In the genomic region with DNA sequence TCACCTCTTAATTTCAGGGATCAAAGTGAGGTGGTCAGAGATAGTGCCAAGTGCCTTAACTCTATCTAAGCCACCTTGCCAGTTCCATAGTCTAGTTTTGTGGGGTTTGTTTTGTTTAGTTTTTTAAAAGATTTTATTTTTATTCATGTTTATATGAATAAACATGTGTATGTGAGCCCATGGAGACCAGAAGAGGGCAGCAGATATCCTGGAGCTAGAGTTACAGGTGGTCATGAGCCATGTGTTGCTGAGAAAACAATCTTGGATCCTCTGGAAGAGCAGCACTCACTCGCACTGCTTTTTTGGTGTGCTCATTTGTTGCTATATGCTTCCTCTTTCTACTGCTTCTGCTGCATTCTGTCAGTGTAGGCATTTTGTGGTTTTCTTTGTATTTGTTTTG, we compare ENCODE assay signal across 13 mouse cellular contexts.
DNase-seq lines count a peak whose midpoint lies in the region; ATAC-seq and TF ChIP-seq lines count a peak whose summit lies in the region.
"Had no signal": no experiment of that assay in that cellular context is flagged by ENCODE, and none has a peak within 500 bp of the region (broad histone marks: within the 10 kb centered on the region; RNA-seq: fewer than 3 reads in every experiment).

No protein-coding gene starts in this region.

- in situ Hi-C loops in Patski (cut with MboI; ENCODE audit: low pct_unique_long_range_greater_than_20kb): no loop called here

- DNase-seq in forebrain, postnatal 0 days: no peak
- DNase-seq in layer of hippocampus, adult 9-11 months: peak; percentile 5
- no peak for DNase-seq in layer of hippocampus, postnatal 10 days (ENCODE audit: low spot score in 2 of 2)
- DNase-seq in A20 (ENCODE audit: low read depth, low spot score): peak; percentile 41
- no peak for DNase-seq in Patski (ENCODE audit: low read depth, low spot score)
- DNase-seq in urinary bladder, postnatal 14 days (ENCODE audit: low spot score): no peak
- DNase-seq in thymus, postnatal 14 days: no peak
- DNase-seq: heart, adult 11 months; heart, postnatal 36 days had no signal

- H3K27me3 ChIP-seq in forebrain, postnatal 0 days (ENCODE audit: insufficient read depth, low read length): no peaks in the 10 kb centered on the region
- no peaks in the 10 kb centered on the region for H3K27me3 ChIP-seq in forebrain, embryonic 13.5 days
- H3K27me3 ChIP-seq in Patski: no peaks in the 10 kb centered on the region
- H3K27me3 ChIP-seq: embryonic facial prominence, embryonic 15.5 days; limb, embryonic 15.5 days had no signal

- POLR2A ChIA-PET in Patski (lab: Charles Lee): no interaction called here

- peak; percentile 34; the same call in 1 of the 2 replicates for TF ChIP-seq CTCF in forebrain, postnatal 0 days (IDR thresholded peaks at IDR 0.05; ENCODE audit: low read depth)
- peak; percentile 61 for TF ChIP-seq CTCF in Patski (IDR thresholded peaks at IDR 0.05)

- no peak overlapping the region for H3K4me2 ChIP-seq in forebrain, postnatal 0 days (ENCODE audit: low read depth)
- H3K4me2 ChIP-seq in forebrain, embryonic 13.5 days: no peak overlapping the region
- H3K4me2 ChIP-seq: embryonic facial prominence, embryonic 15.5 days; limb, embryonic 15.5 days had no signal

- H3K9me3 ChIP-seq in forebrain, postnatal 0 days (ENCODE audit: low read length): no peaks in the 10 kb centered on the region
- H3K9me3 ChIP-seq in forebrain, embryonic 13.5 days (replicated peaks): no peaks in the 10 kb centered on the region
- H3K9me3 ChIP-seq: embryonic facial prominence, embryonic 15.5 days; limb, embryonic 15.5 days had no signal

- CTCF ChIA-PET in Patski (lab: Charles Lee): no interaction called here

- no peak overlapping the region for H3K9ac ChIP-seq in forebrain, postnatal 0 days
- H3K9ac ChIP-seq in forebrain, embryonic 13.5 days: no peak overlapping the region
- H3K9ac ChIP-seq: embryonic facial prominence, embryonic 15.5 days; limb, embryonic 15.5 days had no signal

- no peaks in the 10 kb centered on the region for H3K36me3 ChIP-seq in forebrain, postnatal 0 days (ENCODE audit: insufficient read depth)
- H3K36me3 ChIP-seq in forebrain, embryonic 13.5 days (ENCODE audit: poor library complexity, severe bottlenecking): peaks cover 17% of the 10 kb centered on the region; the same call in 1 of the 2 replicates

- WGBS in forebrain, postnatal 0 days: 93% methylated on average over 1 of the region's 1 CpGs
- 92% methylated on average over 1 of the region's 1 CpGs for WGBS in forebrain, embryonic 13.5 days

- H3K4me1 ChIP-seq in forebrain, postnatal 0 days (ENCODE audit: insufficient read depth): no peaks in the 10 kb centered on the region
- no peaks in the 10 kb centered on the region for H3K4me1 ChIP-seq in forebrain, embryonic 13.5 days
- H3K4me1 ChIP-seq: embryonic facial prominence, embryonic 15.5 days; limb, embryonic 15.5 days had no signal

- ATAC-seq in forebrain, postnatal 0 days: no peak
- ATAC-seq in forebrain, embryonic 13.5 days: no peak
- ATAC-seq in Patski: no peak

- H3K27ac ChIP-seq in forebrain, postnatal 0 days (ENCODE audit: low read depth, low read length): no peak overlapping the region
- no peak overlapping the region for H3K27ac ChIP-seq in forebrain, embryonic 13.5 days
- H3K27ac ChIP-seq: embryonic facial prominence, embryonic 15.5 days; limb, embryonic 15.5 days had no signal

- H3K4me3 ChIP-seq in forebrain, postnatal 0 days (ENCODE audit: low read depth, low read length): no peak overlapping the region
- H3K4me3 ChIP-seq in forebrain, embryonic 13.5 days: no peak overlapping the region
- H3K4me3 ChIP-seq: embryonic facial prominence, embryonic 15.5 days; limb, embryonic 15.5 days; myocyte had no signal

Comparison
In these comparisons a context has a peak if more than half of its experiments do, and no peak if none do; other contexts are left out.
1. DNase-seq: peak in layer of hippocampus, adult 9-11 months (single experiment) and A20 (single experiment); none in forebrain, postnatal 0 days (single experiment), layer of hippocampus, postnatal 10 days (0 of 2), Patski (single experiment), urinary bladder, postnatal 14 days (single experiment) and thymus, postnatal 14 days (single experiment).